In the genomic region with DNA sequence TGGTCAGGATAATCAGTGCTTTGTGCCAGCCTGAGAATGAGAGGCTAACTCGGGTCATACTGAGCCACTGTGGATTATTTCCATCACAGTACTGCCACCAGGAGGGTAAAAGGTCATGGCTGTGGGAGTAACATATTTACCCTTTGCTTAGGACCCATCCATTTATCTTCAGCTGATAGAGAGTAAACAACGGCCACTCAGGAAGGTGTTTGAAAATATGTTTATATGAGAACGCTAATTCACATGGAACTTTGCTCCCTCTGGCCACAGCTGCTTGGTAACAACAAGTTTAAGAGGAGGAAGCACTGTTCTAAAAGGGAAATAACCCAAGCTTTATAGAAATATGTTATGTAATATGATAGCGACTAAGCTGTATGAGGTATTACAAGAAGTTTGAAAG, we compare ENCODE assay signal across 25 mouse cellular contexts.
DNase-seq lines count a peak whose midpoint lies in the region; ATAC-seq and TF ChIP-seq lines count a peak whose summit lies in the region.
"Had no signal": no experiment of that assay in that cellular context is flagged by ENCODE, and none has a peak within 500 bp of the region (broad histone marks: within the 10 kb centered on the region; RNA-seq: fewer than 3 reads in every experiment).

No protein-coding gene starts in this region.

- 17% methylated on average over 4 of the region's 4 CpGs for WGBS in intestine, postnatal 0 days
- 14% methylated on average over 4 of the region's 4 CpGs for WGBS in large intestine, adult 2 months
- 25% methylated on average over 4 of the region's 4 CpGs for WGBS in stomach, embryonic 15.5 days
- 89% methylated on average over 4 of the region's 4 CpGs for WGBS in hindbrain, embryonic 10.5 days

- DNase-seq in large intestine, adult 2 months (ENCODE audit: low read depth, low spot score), result peak; percentile 7
- peak; percentile 43 for DNase-seq in lung, postnatal 14 days
- no peak for DNase-seq in hindbrain, embryonic 10.5 days (ENCODE audit: low spot score)
- no peak for DNase-seq in left cerebral cortex, postnatal 36 days (ENCODE audit: low spot score in 2 of 2)
- DNase-seq: adrenal gland, adult 2 months; B cell, adult 2 months; cerebellum, adult 8-10 months; cerebellum, postnatal 36 days; embryo, embryonic 11 days; gastrocnemius, postnatal 36 days; heart, adult 2 months; heart, postnatal 4 days; kidney, adult 2 months; kidney, postnatal 36 days; midbrain, embryonic 14.5 days had no signal

- H3K4me2 ChIP-seq in intestine, postnatal 0 days (replicated peaks; ENCODE audit: low read depth), result no peak overlapping the region
- H3K4me2 ChIP-seq in stomach, embryonic 15.5 days, result no peak overlapping the region
- H3K4me2 ChIP-seq: embryonic facial prominence, embryonic 12.5 days; forebrain, embryonic 15.5 days; heart, embryonic 12.5 days; hindbrain, embryonic 14.5 days; limb, embryonic 15.5 days had no signal

- H3K27ac ChIP-seq in intestine, postnatal 0 days (ENCODE audit: low read depth, low read length), result no peak overlapping the region
- no peak overlapping the region for H3K27ac ChIP-seq in stomach, embryonic 15.5 days
- H3K27ac ChIP-seq in hindbrain, embryonic 10.5 days, result no peak overlapping the region
- H3K27ac ChIP-seq: embryonic facial prominence, embryonic 12.5 days; forebrain, embryonic 10.5 days; forebrain, embryonic 15.5 days; heart, adult 2 months; hindbrain, embryonic 14.5 days; limb, embryonic 10.5 days; limb, embryonic 15.5 days; liver, embryonic 14.5 days had no signal

- no peaks in the 10 kb centered on the region for H3K4me1 ChIP-seq in intestine, postnatal 0 days (replicated peaks; ENCODE audit: control insufficient read depth, insufficient read depth, low read length)
- H3K4me1 ChIP-seq in stomach, embryonic 15.5 days, result no peaks in the 10 kb centered on the region
- no peaks in the 10 kb centered on the region for H3K4me1 ChIP-seq in hindbrain, embryonic 10.5 days (replicated peaks)
- H3K4me1 ChIP-seq: embryonic facial prominence, embryonic 12.5 days; forebrain, embryonic 10.5 days; forebrain, embryonic 15.5 days; limb, embryonic 10.5 days; limb, embryonic 15.5 days had no signal

- H3K27me3 ChIP-seq in intestine, postnatal 0 days (replicated peaks; ENCODE audit: control insufficient read depth, insufficient read depth, low read length), result no peaks in the 10 kb centered on the region
- H3K27me3 ChIP-seq in stomach, embryonic 15.5 days (replicated peaks), result no peaks in the 10 kb centered on the region
- H3K27me3 ChIP-seq in hindbrain, embryonic 10.5 days (ENCODE audit: insufficient read depth, poor library complexity, severe bottlenecking), result no peaks in the 10 kb centered on the region
- H3K27me3 ChIP-seq: embryonic facial prominence, embryonic 12.5 days; forebrain, embryonic 15.5 days; heart, embryonic 12.5 days; limb, embryonic 15.5 days had no signal

- H3K36me3 ChIP-seq in intestine, postnatal 0 days (ENCODE audit: control insufficient read depth, insufficient read depth), result peaks cover 14% of the 10 kb centered on the region; the same call in 1 of the 2 replicates
- peaks cover 6% of the 10 kb centered on the region; the same call in 1 of the 2 replicates for H3K36me3 ChIP-seq in stomach, embryonic 15.5 days
- peaks cover 23% of the 10 kb centered on the region for H3K36me3 ChIP-seq in hindbrain, embryonic 10.5 days

- intact Hi-C loops in left cerebral cortex, postnatal 36 days (cut with DNase I), result loop anchor here (10.0 kb wide), 1 partner anchor 522 kb away; no protein-coding TSS in a partner anchor

- 0 out of 2 replicates have a peak, but pooled peaks have one; percentile 33 for ATAC-seq in intestine, postnatal 0 days
- peak; percentile 14; the same call in 1 of the 2 replicates for ATAC-seq in stomach, embryonic 15.5 days (ENCODE audit: insufficient read depth, low FRiP score, low read depth)
- ATAC-seq: forebrain, embryonic 15.5 days had no signal

- no peak overlapping the region for H3K4me3 ChIP-seq in intestine, postnatal 0 days (ENCODE audit: low read depth, low read length)
- no peak overlapping the region for H3K4me3 ChIP-seq in stomach, embryonic 15.5 days (replicated peaks)
- no peak overlapping the region for H3K4me3 ChIP-seq in hindbrain, embryonic 10.5 days
- H3K4me3 ChIP-seq: embryonic facial prominence, embryonic 12.5 days; forebrain, embryonic 10.5 days; forebrain, embryonic 15.5 days; heart, adult 2 months; heart, embryonic 12.5 days; limb, embryonic 10.5 days; limb, embryonic 15.5 days had no signal

- H3K9me3 ChIP-seq in intestine, postnatal 0 days (ENCODE audit: control insufficient read depth), result no peaks in the 10 kb centered on the region
- no peaks in the 10 kb centered on the region for H3K9me3 ChIP-seq in stomach, embryonic 15.5 days
- H3K9me3 ChIP-seq in hindbrain, embryonic 10.5 days, result no peaks in the 10 kb centered on the region
- H3K9me3 ChIP-seq: embryonic facial prominence, embryonic 12.5 days; forebrain, embryonic 10.5 days; forebrain, embryonic 15.5 days; heart, embryonic 12.5 days; limb, embryonic 10.5 days; limb, embryonic 15.5 days had no signal

- no peak for TF ChIP-seq CTCF in intestine, postnatal 0 days (IDR thresholded peaks at IDR 0.05; ENCODE audit: low read depth)

- no peak overlapping the region for H3K9ac ChIP-seq in intestine, postnatal 0 days (ENCODE audit: low read depth, low read length)
- H3K9ac ChIP-seq in stomach, embryonic 15.5 days, result no peak overlapping the region
- H3K9ac ChIP-seq: embryonic facial prominence, embryonic 12.5 days; forebrain, embryonic 15.5 days; heart, embryonic 12.5 days; hindbrain, embryonic 14.5 days; limb, embryonic 15.5 days; liver, embryonic 14.5 days had no signal

Comparison
In these comparisons a context has a peak if more than half of its experiments do, and no peak if none do; other contexts are left out.
1. DNase-seq: peak in large intestine, adult 2 months (single experiment) and lung, postnatal 14 days (single experiment); none in hindbrain, embryonic 10.5 days (single experiment) and left cerebral cortex, postnatal 36 days (0 of 2).